Mouse (Mus musculus) Patski (cell line): Measurements from ENCODE around the gene Hnrnpm. TPM values are rescaled to one million over a fixed set of nuclear protein-coding genes. Genes with fewer than 3 reads are reported as not detected.
"Not testable (repeated sequence)": the region's sequence is repeated elsewhere in the genome, so short reads cannot be mapped to it uniquely, and the experiment has no call there.

Source experiments
- ATAC-seq: fragments of 100-300 bp; one replicate; pipeline ENCODE4 v1.8.0; 2021
- CTCF ChIA-PET: fragments of 350-600 bp; sonication (Branson Sonifier 250); formaldehyde crosslinking; loops from one replicate; lab custom pipeline; 2022; ENCODE audit warnings: inconsistent platforms; lab: Charles Lee
- POLR2A ChIA-PET: fragments of 350-600 bp; sonication (Branson Sonifier 250); formaldehyde crosslinking; loops from one replicate; lab custom pipeline; 2022; ENCODE audit warnings: antibody characterized with exemption, inconsistent platforms; lab: Charles Lee
- DNase-seq: peaks from one replicate; pipeline ENCODE4 v3.0.0-alpha.2; 2011; ENCODE audit warnings: low read depth, low spot score
- H3K27me3 ChIP-seq: fragments of 371-371 bp; one replicate; pipeline ENCODE4 v1.5.1; 2021
- CTCF ChIP-seq: fragments of 100-300 bp; IDR thresholded peaks from one replicate; pipeline ENCODE4 v1.5.1; 2021
- in situ Hi-C: fragments of 300-500 bp; cut with MboI; formaldehyde crosslinking; loops from 3 replicates; pipeline ENCODE4 v1.11.1; 2018; ENCODE audit warnings: low pct_unique_long_range_greater_than_20kb, mixed read lengths
- polyA plus RNA-seq: library from polyadenylated mRNA; unstranded; gene quantifications from one replicate; pipeline ENCODE4 v1.2.3, GENCODE M21; 2021

The Hnrnpm gene
- 248 TPM for polyA plus RNA-seq

DNA sequence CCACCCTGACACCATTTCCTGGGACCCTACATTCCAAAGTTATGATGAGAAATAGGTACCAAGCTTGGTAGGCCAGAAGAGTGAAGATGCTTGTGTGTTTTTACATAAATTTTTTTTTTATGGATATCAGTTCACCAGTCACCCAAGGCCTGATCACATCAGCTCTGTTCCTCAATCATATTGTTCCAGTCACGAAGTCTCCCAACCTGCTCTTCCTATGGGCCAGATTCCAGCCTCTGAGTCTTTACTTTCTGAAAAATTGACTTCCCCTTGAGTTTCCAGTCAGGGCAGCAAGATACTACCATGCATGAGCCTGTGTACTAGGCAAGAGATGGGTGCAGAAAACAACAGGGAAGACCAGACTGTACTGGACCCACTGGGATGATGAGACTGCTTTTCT, at the start of gene Hnrnpm:
Hnrnpm (minus strand) TSS at position 101 of the 400 bp plus-strand sequence.
- ChIA-PET CTCF (no interaction called here), POLR2A (no interaction called here)
- H3K27me3 ChIP-seq = no peaks in the 10 kb centered on the region
- in situ Hi-C loops = no loop called here
- no peak for TF ChIP-seq CTCF
- ATAC-seq (no peak), DNase-seq (no peak)

DNA sequence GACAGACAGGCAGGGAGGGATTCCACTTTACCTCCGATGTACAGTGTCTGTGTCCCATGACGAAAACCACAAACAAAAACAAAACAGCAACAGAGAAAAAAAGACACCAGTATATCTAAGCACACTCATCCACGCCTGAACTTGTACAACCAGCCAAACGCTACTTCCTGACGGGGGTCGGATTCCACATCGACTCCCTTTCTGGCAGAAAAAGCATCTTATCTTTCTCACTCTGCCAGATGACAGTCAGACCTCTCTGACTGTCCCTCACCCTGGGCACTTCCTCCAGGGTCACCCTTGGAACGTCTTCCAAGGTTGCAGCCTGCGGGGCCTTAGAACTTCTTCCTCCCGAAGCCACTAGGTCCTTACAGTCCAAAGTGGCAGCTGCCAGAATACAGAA, 46.9 kb upstream of the Hnrnpm start:
- in situ Hi-C loops, CTCF ChIA-PET, ATAC-seq, H3K27me3 ChIP-seq, DNase-seq, POLR2A ChIA-PET: not testable (repeated sequence)

DNA sequence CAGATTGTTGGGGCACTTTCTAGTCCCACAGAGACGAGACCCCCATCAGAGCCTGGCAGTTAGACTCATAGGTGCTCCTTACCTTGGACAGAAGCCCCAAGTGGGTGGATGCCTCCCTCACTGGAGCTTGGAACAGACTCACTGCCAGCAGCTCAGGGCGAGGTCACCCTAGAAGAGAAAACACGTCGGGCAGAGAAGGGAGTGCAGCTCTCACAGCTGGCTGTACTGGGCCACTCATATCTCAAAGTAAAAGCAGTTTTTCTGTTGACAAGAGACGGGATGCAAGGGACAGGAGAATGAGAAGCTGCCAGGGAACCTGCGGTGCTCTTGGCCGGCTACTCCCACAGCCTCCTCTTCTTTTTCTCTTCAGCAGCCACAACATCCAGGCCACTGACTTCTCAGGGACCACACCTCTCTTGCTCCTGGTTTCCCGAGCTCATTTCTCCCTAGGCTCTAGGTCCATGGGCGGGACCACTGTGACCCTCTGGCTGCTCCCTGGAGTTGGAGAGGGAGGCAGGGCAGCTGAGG, 46.0 kb upstream of the Hnrnpm start:
- CTCF ChIA-PET, H3K27me3 ChIP-seq, ATAC-seq, in situ Hi-C loops, POLR2A ChIA-PET, DNase-seq: not testable (repeated sequence)

DNA sequence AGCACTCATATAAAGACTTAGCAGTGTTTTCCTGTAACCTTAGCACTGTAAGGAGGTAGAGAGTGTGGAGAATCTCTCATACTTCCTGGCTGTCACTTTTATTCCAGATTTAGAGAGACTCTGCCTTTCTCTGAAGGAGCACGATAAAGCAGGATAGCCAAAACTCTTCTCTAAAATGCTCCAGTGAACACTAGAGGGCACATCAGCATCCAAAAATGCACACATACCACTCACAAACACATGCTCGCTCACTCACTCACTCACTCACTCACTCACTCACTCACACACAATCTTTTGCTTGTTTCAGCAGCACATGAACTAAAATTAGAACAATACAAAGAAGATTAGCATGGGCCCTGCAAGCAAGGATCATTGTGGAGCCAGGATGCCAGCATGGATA, 42.6 kb upstream of the Hnrnpm start:
- ATAC-seq = no peak
- in situ Hi-C loops = no loop called here

DNA sequence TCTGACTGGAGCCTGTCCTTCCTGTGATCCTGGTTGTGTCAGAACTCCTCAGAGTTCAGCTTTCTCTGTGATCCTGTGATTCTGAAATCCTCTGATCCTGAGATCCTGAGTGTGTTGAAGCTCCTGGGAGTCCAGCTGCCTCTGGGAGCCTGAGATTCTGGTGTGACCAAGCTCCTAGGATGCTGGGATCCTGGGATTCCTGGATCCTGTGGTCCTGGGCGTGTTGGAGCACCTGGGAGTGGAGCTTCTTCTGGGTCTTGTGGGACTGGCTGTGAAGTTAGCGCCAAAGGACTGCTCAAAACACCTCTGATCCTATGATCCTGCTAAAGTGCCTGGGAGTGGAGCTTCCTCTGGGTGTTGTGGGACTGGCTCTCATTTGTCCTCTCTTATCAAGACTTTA, 41.7 kb upstream of the Hnrnpm start:
- no peaks in the 10 kb centered on the region for H3K27me3 ChIP-seq
- no peak for TF ChIP-seq CTCF
- POLR2A ChIA-PET = no interaction called here
- CTCF ChIA-PET = interaction anchor here (1.0 to 1.1 kb wide), 2 partner anchors 10 to 70 kb away, joined by 3 to 4 read pairs; partner anchors contain the start of gene March2
- in situ Hi-C loops = no loop called here
- ATAC-seq (no peak), DNase-seq (no peak)

More for the DNA sequence above, 42.6 kb upstream of the Hnrnpm start:
- DNase-seq = no peak
- H3K27me3 ChIP-seq = no peaks in the 10 kb centered on the region
- POLR2A ChIA-PET = no interaction called here
- CTCF ChIA-PET = interaction anchor here (1.0 to 1.1 kb wide), 2 partner anchors 10 to 69 kb away, joined by 3 to 4 read pairs; partner anchors contain the start of gene March2
- peak; percentile 50 for TF ChIP-seq CTCF

DNA sequence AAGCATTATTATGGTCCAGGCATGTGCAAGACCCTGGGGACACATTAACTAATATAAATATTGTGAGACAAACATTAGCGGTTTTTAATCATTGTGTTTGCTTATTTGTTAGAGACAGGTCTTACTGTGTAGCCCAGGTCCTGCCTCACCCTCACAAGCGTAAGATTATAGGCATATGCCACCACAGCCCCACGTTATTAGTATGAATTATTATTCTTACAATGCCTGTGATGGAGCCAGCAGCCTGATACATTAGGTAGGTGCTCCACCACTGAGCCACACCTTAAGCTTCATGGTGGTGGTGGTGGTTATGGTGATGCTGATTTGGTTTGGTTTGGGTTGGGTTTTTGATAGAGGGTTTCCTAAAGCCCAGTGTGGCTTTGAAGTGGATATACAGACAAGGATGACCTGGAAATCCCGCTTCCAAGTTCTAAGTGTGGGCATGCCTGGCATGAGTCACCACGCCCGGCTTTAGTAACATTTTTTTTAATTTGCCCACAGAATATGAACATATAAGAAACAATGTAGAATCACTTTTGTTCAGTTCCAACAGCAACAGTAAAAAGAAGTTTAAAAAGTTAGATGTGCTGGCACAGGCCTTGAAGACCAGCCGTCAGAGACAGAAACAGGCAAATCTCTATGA, 33.2 kb upstream of the Hnrnpm start:
- ATAC-seq (no peak), DNase-seq (no peak)
- in situ Hi-C loops = no loop called here
- no peak for TF ChIP-seq CTCF
- ChIA-PET POLR2A (no interaction called here), CTCF (no interaction called here)
- no peaks in the 10 kb centered on the region for H3K27me3 ChIP-seq

DNA sequence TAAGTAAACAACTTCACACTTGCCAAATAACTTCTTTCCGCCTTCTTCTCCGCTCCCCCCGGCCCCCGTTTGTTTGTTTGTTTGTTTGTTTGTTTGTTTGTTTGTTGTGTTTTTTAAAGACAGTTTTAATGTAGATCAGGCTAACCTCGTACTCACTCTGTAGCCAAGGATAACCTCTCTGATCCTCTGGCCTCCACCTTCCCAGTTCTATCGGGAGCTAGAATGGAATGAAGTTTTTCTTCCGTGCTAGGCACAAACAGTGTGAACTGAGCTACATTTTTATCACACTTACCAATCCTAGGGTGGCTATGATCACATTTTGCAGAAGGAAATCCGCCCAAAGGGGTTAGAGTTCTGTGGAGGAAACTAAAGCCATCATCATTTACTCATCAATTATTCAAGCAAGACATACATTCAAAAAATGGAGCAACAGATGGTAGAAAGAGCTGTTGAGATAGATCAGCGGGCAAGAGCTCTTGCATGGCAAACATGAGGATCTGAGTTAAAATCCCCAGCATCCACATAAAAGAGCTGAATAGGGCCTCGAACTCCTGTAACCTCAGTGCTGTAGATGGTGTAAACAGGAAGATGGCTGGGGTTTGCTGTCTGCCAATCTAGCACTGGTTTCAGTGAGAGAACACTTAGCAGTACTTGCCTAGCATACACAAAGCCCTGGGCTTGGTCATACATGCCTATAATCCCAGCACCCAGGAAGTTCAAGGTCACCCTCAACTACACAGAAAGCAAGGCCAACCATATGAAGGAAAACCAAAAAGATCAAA, 32.5 kb upstream of the Hnrnpm start:
- no peaks in the 10 kb centered on the region for H3K27me3 ChIP-seq
- CTCF ChIA-PET = interaction anchor here (1.2 kb wide), 1 partner anchor 10 kb away, joined by 4 read pairs; no protein-coding TSS in a partner anchor
- TF ChIP-seq CTCF = no peak
- no peak for DNase-seq
- POLR2A ChIA-PET = interaction anchor here (1.2 kb wide), 1 partner anchor 21 kb away, joined by 3 read pairs; no protein-coding TSS in a partner anchor
- in situ Hi-C loops = no loop called here
- ATAC-seq = no peak

DNA sequence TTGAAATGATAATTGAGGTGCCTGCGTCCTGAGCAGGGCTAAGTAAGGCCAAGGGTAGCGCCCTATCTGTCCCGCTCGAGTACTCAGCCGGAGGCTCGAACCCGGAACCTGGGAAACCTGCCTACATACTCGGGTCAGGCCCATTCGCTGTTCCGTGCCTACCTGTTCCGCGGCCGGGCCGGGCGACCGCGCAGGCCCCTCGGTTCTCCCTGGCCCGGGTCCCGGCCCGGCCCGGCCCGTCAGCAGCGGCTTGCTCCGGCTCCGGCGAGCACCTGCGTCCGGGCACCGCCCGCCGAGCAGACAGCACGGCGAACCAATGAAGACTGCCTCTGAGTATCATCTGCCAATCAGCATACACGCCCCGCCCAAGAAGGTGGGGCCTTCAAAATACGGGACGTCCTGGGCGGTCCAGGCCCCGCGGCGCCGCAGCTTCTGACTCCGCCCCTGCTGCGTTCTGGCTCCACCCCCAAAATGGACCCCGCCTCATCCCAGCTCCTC, 31.8 kb upstream of the Hnrnpm start, which contains the start of gene March2:
March2 (minus strand) TSS at position 287 of the 498 bp plus-strand sequence.
- in situ Hi-C loops = no loop called here
- ATAC-seq = peak; percentile 99
- H3K27me3 ChIP-seq = no peaks in the 10 kb centered on the region
- ChIA-PET POLR2A (interaction anchor here (1.2 kb wide), 1 partner anchor 20 kb away, joined by 3 read pairs; no protein-coding TSS in a partner anchor), CTCF (interaction anchor here (1.2 kb wide), 1 partner anchor 11 kb away, joined by 4 read pairs; no protein-coding TSS in a partner anchor)
- TF ChIP-seq CTCF = no peak
- DNase-seq = peak; percentile 59

DNA sequence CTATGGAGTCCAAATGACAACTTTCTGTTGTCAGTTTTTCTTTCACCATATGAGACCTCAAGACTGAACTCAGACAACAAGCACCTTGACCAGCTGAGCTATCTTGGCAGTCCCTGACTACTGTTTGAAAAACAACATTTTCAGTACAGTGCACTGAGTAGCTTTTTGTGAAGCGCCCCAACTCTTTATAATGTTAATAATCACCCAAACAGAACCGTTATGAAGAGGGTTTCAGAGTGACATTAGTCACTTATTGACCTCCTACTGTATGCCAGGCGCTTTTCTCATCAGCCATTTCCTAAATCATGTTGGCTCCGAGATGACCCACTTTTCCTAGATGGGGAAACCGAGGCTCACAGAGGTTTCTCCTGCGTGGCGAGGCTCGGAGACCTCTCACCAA, 31.3 kb upstream of the Hnrnpm start:
- POLR2A ChIA-PET = no interaction called here
- peak; percentile 20 for ATAC-seq
- DNase-seq = no peak
- in situ Hi-C loops = no loop called here
- no peak for TF ChIP-seq CTCF
- no peaks in the 10 kb centered on the region for H3K27me3 ChIP-seq
- CTCF ChIA-PET = interaction anchor here (0.7 kb wide), 1 partner anchor 73 kb away, joined by 3 read pairs; no protein-coding TSS in a partner anchor

DNA sequence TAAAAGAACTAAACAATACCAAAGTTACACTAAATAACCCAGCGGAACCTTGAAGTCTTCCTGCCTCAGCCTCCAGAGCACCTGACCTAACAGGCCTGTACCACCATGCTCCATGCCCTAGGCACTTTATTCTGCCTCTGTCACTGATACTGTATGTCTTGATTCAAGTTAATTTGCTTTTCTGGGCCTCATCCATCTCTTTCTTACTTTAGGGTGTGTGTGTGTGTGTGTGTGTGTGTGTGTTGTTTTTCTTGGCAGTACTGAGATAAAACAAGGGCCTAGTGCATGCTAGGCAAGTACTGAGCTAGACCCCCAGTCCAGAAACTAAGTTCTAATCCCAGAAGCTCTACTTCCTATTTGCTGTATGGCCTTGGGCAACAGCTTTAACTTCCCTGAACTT, 30.6 kb upstream of the Hnrnpm start:
- DNase-seq (no peak), ATAC-seq (no peak)
- CTCF ChIA-PET = interaction anchor here (0.7 to 0.9 kb wide), 2 partner anchors 13 to 74 kb away, joined by 3 to 4 read pairs; no protein-coding TSS in a partner anchor
- no peaks in the 10 kb centered on the region for H3K27me3 ChIP-seq
- POLR2A ChIA-PET = no interaction called here
- in situ Hi-C loops = no loop called here
- no peak for TF ChIP-seq CTCF
